18 mouse cellular contexts compared by ENCODE assay signal in genomic region chr7:47022482-47022881, GRCm38 (mm10). TPM values are rescaled to one million over a fixed set of nuclear protein-coding genes. Genes with fewer than 3 reads are reported as not detected.
DNase-seq lines count a peak whose midpoint lies in the region; ATAC-seq and TF ChIP-seq lines count a peak whose summit lies in the region.
"Had no signal": no experiment of that assay in that cellular context is flagged by ENCODE, and none has a peak within 500 bp of the region (broad histone marks: within the 10 kb centered on the region; RNA-seq: fewer than 3 reads in every experiment).

No protein-coding gene starts in this region.

- H3K9ac ChIP-seq in lung, postnatal 0 days (replicated peaks; ENCODE audit: low read depth) = no peak overlapping the region
- H3K9ac ChIP-seq: embryonic facial prominence, embryonic 13.5 days had no signal

- no peaks in the 10 kb centered on the region for H3K27me3 ChIP-seq in lung, postnatal 0 days (replicated peaks; ENCODE audit: insufficient read depth, low read length)
- H3K27me3 ChIP-seq in megakaryocyte, embryonic 14.5 days (replicated peaks) = peaks cover 20% of the 10 kb centered on the region
- H3K27me3 ChIP-seq: embryonic facial prominence, embryonic 13.5 days had no signal

- no peak for TF ChIP-seq CTCF in lung, postnatal 0 days (IDR thresholded peaks at IDR 0.05)

- no peaks in the 10 kb centered on the region for H3K9me3 ChIP-seq in lung, postnatal 0 days (ENCODE audit: low read length)
- no peaks in the 10 kb centered on the region for H3K9me3 ChIP-seq in megakaryocyte, embryonic 14.5 days
- H3K9me3 ChIP-seq: embryonic facial prominence, embryonic 13.5 days had no signal

- H3K27ac ChIP-seq in lung, postnatal 0 days (ENCODE audit: low read length) = no peak overlapping the region
- H3K27ac ChIP-seq: embryonic facial prominence, embryonic 13.5 days had no signal

- H3K4me3 ChIP-seq in lung, postnatal 0 days (ENCODE audit: low read depth, low read length) = no peak overlapping the region
- peak overlapping the region; percentile 83 for H3K4me3 ChIP-seq in megakaryocyte, embryonic 14.5 days (replicated peaks)
- H3K4me3 ChIP-seq: embryonic facial prominence, embryonic 13.5 days had no signal

- H3K36me3 ChIP-seq in lung, postnatal 0 days (ENCODE audit: insufficient read depth, low read length) = no peaks in the 10 kb centered on the region
- H3K36me3 ChIP-seq in megakaryocyte, embryonic 14.5 days (replicated peaks; ENCODE audit: low read length) = no peaks in the 10 kb centered on the region
- H3K36me3 ChIP-seq: embryonic facial prominence, embryonic 13.5 days had no signal

- peak; percentile 45; the same call in 1 of the 2 replicates for ATAC-seq in lung, postnatal 0 days

- peak; percentile 52 for DNase-seq in lung, postnatal 0 days (ENCODE audit: low spot score)
- no peak for DNase-seq in lung, postnatal 14 days
- DNase-seq in T-cell, adult 2 months (ENCODE audit: low spot score) = peak; percentile 65
- DNase-seq in right cerebral cortex, postnatal 25 days = no peak
- DNase-seq in layer of hippocampus, adult 18-20 months (ENCODE audit: low spot score in 2 of 2) = no peak
- no peak for DNase-seq in ovary, postnatal 36 days (ENCODE audit: low spot score)
- DNase-seq: adrenal gland, postnatal 25 days; cerebellum, postnatal 10 days; kidney, adult 18-20 months had no signal

- 49% methylated on average over 8 of the region's 8 CpGs for WGBS in lung, postnatal 0 days

- no peaks in the 10 kb centered on the region for H3K4me1 ChIP-seq in lung, postnatal 0 days (ENCODE audit: insufficient read depth, low read depth, low read length)
- H3K4me1 ChIP-seq in megakaryocyte, embryonic 14.5 days = peaks cover 14% of the 10 kb centered on the region
- H3K4me1 ChIP-seq: embryonic facial prominence, embryonic 13.5 days had no signal

- no peak overlapping the region for H3K4me2 ChIP-seq in lung, postnatal 0 days (replicated peaks; ENCODE audit: low read depth, low read length)
- H3K4me2 ChIP-seq: embryonic facial prominence, embryonic 13.5 days; midbrain, embryonic 11.5 days had no signal

- TF ChIP-seq EP300 in lung, postnatal 0 days (IDR thresholded peaks at IDR 0.05) = no peak

RNA-seq across cellular contexts. Expression of gene Spty2d1, which starts 14.3 kb away (rescaled TPM):
- 13.1 and 14.9 TPM in 2 replicates for polyA plus RNA-seq in lung, postnatal 0 days (2015; fragmentation: Nextera tagmentation; extraction: Ambion mirVana)
- polyA plus RNA-seq in megakaryocyte, embryonic 14.5 days (2012; ENCODE audit: insufficient read depth, low replicate concordance) = 3.1 and 5.2 TPM in 2 replicates
- total RNA-seq in layer of hippocampus, adult 18-20 months (2021) = 10 to 100 TPM; 18.7 to 20.4 TPM

RNA-seq across cellular contexts. Expression of gene Tmem86a, which starts 27.9 kb away (rescaled TPM):
- polyA plus RNA-seq in lung, postnatal 0 days (2015; fragmentation: Nextera tagmentation; extraction: Ambion mirVana) = 36.2 and 36.5 TPM in 2 replicates
- 6.3 and 26.3 TPM in 2 replicates for polyA plus RNA-seq in megakaryocyte, embryonic 14.5 days (2012; ENCODE audit: insufficient read depth, low replicate concordance)
- 10 to 100 TPM in 1 of 2 experiments, 1 to 10 TPM in 1; 9.4 to 11.7 TPM for total RNA-seq in layer of hippocampus, adult 18-20 months (2021)

RNA-seq across cellular contexts. Expression of gene Gm9999, which starts 39.1 kb away (rescaled TPM):
- not detected in 2 replicates for polyA plus RNA-seq in lung, postnatal 0 days (2015; fragmentation: Nextera tagmentation; extraction: Ambion mirVana)
- polyA plus RNA-seq in megakaryocyte, embryonic 14.5 days (2012; ENCODE audit: insufficient read depth, low replicate concordance) = not detected in 2 replicates
- not detected for total RNA-seq in layer of hippocampus, adult 18-20 months (2021)
- total RNA-seq: adrenal gland, postnatal 25 days; layer of hippocampus, postnatal 25 days had no signal
- polyA plus RNA-seq: embryonic facial prominence, embryonic 13.5 days; frontal cortex, adult 2 months; heart, embryonic 16.5 days; limb, embryonic 14.5 days; midbrain, embryonic 11.5 days; stomach, embryonic 14.5 days; urinary bladder, adult 2 months had no signal

Comparison
In these comparisons a context has a peak if more than half of its experiments do, and no peak if none do; other contexts are left out.
1. DNase-seq: peak in lung, postnatal 0 days (single experiment) and T-cell, adult 2 months (single experiment); none in lung, postnatal 14 days (single experiment), right cerebral cortex, postnatal 25 days (single experiment), layer of hippocampus, adult 18-20 months (0 of 2) and ovary, postnatal 36 days (single experiment).